Mouse (Mus musculus) adrenal gland, postnatal 36 days (tissue): ENCODE results near the gene Mmp3. TPM values are rescaled to one million over a fixed set of nuclear protein-coding genes. Genes with fewer than 3 reads are reported as not detected.
"Not testable (repeated sequence)": the region's sequence is repeated elsewhere in the genome, so short reads cannot be mapped to it uniquely, and the experiment has no call there.

Source experiments
- DNase-seq, 2 experiments: peaks; one replicate each; pipeline ENCODE4 v3.0.0; 2021; ENCODE audit warnings: mixed read lengths in 1 of 2
- long read RNA-seq, 2 experiments: library from polyadenylated mRNA; stranded (forward); transcript quantifications; one replicate each; pipeline ENCODE4 v2.0.0; 2021; ENCODE audit warnings: borderline sequencing depth in 2 of 2
- total RNA-seq, 2 experiments: library from RNA; stranded (reverse); gene quantifications; 2 replicates each; pipeline ENCODE4 v1.2.3; 2021

The Mmp3 gene
- under 1 TPM in 1 of 2 experiments, not detected in 1; 0.23 TPM for total RNA-seq
- long read RNA-seq, experiment 1 = 0 reads
- long read RNA-seq, experiment 2 = 0 reads

DNA sequence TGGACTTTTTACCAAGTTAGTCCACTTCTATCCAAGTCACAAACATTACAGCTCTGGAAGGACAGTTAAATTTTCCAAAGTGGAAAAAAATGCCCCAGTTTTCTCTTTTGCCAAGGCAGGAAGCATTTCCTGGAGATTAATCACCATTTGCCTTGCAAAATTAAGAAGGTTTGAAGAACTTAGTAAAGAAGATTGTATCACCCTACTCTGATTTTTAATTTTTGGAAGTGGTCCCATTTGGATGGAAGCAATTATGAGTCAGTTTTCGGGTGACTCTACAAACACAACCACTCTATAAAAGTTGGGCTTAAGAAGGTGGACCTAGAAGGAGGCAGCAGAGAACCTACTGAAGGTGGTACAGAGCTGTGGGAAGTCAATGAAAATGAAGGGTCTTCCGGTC lies at the start of gene Mmp3:
Mmp3 (plus strand) TSS at position 301 of the 400 bp plus-strand sequence.
- DNase-seq = no peak

DNA sequence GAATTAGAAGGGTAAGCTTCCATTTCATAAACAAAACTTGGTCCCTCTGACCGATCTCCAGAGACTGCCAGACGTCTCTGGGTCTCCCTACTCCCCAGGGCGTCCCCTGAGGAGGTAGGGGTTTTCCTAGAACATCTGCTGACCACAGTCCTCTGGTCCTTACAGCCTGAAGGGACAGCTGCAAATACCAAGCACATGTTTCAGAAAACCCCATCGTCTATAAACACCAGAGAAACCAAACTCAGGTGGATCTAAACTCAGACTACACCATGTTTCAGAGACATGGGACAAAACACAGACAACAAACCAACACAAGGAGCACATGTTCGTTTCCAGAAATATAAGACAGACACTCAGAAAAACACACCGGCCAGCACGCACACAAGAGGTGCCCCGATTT lies 49.1 kb upstream of the Mmp3 start:
- not testable (repeated sequence) for DNase-seq

DNA sequence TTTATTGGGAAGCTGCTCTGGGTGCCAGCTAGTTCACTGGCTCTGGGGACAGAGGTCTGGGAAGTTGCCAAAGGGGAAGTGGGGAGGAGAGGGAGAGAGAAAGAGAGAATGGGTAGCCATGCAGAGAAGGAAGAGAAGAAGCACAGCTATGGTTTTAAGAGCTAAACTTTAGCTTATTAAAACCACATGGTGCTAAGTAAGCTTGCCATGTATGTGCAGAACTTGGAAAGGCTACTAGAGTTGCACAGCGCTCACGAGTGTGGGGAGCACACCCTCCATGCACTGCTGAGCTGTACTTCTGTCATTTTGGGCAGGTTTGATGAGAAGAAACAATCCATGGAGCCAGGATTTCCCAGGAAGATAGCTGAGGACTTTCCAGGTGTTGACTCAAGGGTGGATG lies 7.7 kb downstream of the Mmp3 start:
- no peak for DNase-seq

DNA sequence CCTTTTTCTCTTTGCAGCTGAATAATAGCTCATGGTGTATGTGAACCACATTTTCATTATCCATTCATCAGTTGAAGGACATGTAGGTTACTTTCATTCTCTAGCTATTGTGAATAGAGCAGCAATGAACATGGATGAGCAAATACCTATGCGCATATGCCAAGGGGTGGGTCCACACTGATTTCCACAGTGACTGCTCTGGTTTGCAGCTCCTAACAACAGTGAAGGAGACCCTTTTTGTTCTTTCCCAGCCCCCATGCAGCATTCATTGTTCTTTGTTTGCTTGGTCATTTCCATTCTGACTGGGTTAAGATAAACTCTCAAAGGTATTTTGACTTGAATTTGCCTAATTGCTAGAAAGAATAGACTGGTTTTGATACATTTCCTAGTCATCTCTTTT lies 24.6 kb downstream of the Mmp3 start:
- DNase-seq = no peak

DNA sequence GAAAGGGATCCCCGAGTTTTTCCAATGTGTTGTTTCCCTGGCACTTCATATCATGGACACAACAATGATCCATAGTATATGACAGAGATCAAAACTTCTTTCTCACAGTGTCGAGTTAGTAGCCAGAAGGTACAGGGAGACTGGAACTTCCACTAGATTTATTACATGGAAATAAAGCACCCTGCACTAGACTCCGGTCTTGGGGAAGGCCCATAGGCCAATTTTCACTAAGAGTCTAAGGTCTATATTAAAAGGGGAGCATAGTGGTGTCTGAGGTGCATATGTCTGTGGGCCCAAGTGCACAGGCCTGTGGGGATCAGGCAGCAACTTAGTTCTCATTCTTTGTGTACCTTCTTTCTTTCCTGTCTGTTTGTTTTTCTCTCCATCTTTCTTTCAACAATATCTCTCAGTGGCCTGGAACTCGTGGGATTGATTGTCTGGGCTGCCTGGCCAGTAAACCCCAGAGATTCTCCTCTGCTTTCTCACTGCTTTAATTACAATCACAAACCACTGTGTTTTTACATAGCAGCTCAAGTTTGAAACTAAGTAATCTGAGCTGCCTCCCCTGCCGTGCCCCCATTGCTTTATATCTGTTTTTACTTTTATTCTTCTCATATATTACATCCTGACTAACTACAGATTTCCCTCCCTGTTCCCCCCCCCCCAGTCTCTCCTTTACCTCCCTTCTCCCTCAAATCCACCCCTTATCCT lies 38.2 kb downstream of the Mmp3 start:
- no peak for DNase-seq

DNA sequence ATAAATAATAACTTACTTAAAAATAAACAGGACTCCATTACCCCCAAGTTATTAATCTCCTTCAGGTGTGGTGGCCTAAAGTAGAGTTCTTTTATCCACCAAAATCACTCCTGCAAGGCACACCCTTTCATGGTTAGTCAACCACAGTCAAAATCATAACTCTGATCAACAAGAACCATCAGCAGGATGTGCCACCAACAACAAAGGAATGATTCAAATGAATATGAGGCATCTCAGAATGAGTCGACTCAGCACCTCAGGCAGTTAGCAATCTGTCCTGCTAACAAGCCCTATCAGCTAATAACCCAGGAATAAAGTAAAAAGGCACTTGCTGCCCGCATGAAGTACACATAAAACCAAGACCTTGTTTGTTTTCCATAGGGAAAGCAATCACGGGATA lies 55.5 kb downstream of the Mmp3 start:
- no peak for DNase-seq

DNA sequence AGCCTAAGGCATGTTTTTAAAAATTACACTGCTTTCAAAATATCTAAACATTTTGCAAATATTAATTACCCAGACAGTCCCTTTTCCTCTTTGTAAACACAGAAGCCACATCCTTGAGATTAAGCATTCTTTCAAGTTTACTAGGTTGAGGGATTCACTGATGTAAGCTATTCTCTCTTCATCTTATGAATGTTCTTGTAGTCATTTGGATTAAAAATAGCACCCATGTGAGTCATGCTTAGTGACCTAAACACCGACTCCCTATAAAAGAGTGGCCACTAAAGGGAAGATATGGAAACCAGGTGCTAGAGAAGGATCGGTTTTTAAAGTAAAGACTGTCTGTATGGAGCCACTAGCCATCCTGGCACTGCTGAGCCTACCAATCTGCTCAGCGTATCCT lies 56.4 kb downstream of the Mmp3 start, which contains the start of gene Mmp10:
Mmp10 (plus strand) TSS at position 302 of the 400 bp plus-strand sequence.
- DNase-seq = no peak

Other genes with a start within 250 kb of the Mmp3 start
- gene Mmp13, start 173.3 kb upstream of the Mmp3 start, total RNA-seq = 1 to 10 TPM in 1 of 2 experiments, under 1 TPM in 1; 0.63 to 1.1 TPM
- 1 to 10 TPM; 3.2 to 5.0 TPM for gene Mmp12, start 101.4 kb upstream of the Mmp3 start, total RNA-seq
- gene Mmp1b, start 57.8 kb upstream of the Mmp3 start, total RNA-seq = not detected
- gene Mmp10, start 56.5 kb downstream of the Mmp3 start, total RNA-seq = not detected
- under 1 TPM; 0.17 to 0.20 TPM for gene Mmp8, start 112.6 kb downstream of the Mmp3 start, total RNA-seq
- 1 to 10 TPM in 1 of 2 experiments, under 1 TPM in 1; 0.73 to 7.5 TPM for gene Mmp27, start 125.6 kb downstream of the Mmp3 start, total RNA-seq
- gene Mmp20, start 182.4 kb downstream of the Mmp3 start, total RNA-seq = not detected
- not detected for gene Mmp7, start 246.3 kb downstream of the Mmp3 start, total RNA-seq